Mouse (Mus musculus) forebrain, embryonic 11.5 days (tissue): ENCODE measurements at regions not wholly inside any gene's neighbourhood (a gene's known extent, or its start where the extent isn't known, plus 50 kb on each side); places are given as distances from the start of the nearest gene placed in this dataset.

Experiments
- ATAC-seq: fragments of 200-750 bp; cut with Nextera tagmentation; replicated peaks from 2 replicates; pipeline ENCODE4 v1.8.0; 2017; ENCODE audit warnings: moderate TSS enrichment; ENCODE audit not compliant: low FRiP score
- DNase-seq: peaks from one replicate; pipeline ENCODE4 v3.0.0-alpha.2; 2017; ENCODE audit warnings: low spot score
- H3K27ac ChIP-seq: fragments of 300-500 bp; sonication (generic); 2 replicates; pipeline ENCODE4 v1.5.1; 2014; ENCODE audit warnings: low read depth, low read length
- H3K27me3 ChIP-seq: fragments of 300-500 bp; sonication (generic); 2 replicates; pipeline ENCODE4 v1.6.1; 2014; ENCODE audit warnings: mild to moderate bottlenecking, low read length, mixed read lengths; ENCODE audit not compliant: control insufficient read depth, insufficient read depth
- H3K36me3 ChIP-seq: fragments of 300-500 bp; sonication (generic); 2 replicates; pipeline ENCODE4 v1.6.1; 2014; ENCODE audit warnings: mild to moderate bottlenecking, low read length, moderate library complexity, mixed read lengths; ENCODE audit not compliant: control insufficient read depth, insufficient read depth
- H3K4me1 ChIP-seq: fragments of 300-500 bp; sonication (generic); replicated peaks from 2 replicates; pipeline ENCODE4 v1.6.1; 2014; ENCODE audit warnings: low read length, mixed read lengths; ENCODE audit not compliant: control insufficient read depth, insufficient read depth
- H3K4me2 ChIP-seq: fragments of 300-500 bp; sonication (generic); 2 replicates; pipeline ENCODE4 v1.6.1; 2014; ENCODE audit warnings: low read depth, mild to moderate bottlenecking, low read length, moderate library complexity, mixed read lengths; ENCODE audit not compliant: severe bottlenecking
- H3K4me3 ChIP-seq: fragments of 300-500 bp; sonication (generic); 2 replicates; pipeline ENCODE4 v1.5.1; 2014; ENCODE audit warnings: low read depth, low read length
- H3K9ac ChIP-seq: fragments of 300-500 bp; sonication (generic); 2 replicates; pipeline ENCODE4 v1.6.1; 2014; ENCODE audit warnings: low read length
- H3K9me3 ChIP-seq: fragments of 300-500 bp; sonication (generic); 2 replicates; pipeline ENCODE4 v1.6.1; 2016; ENCODE audit warnings: low read length, mixed read lengths; ENCODE audit not compliant: control insufficient read depth
- WGBS: fragments of 180-500 bp; shearing (Covaris S2); extraction: QIAGEN DNeasy Blood & Tissue Kit; methylation state at CpG from one replicate; pipeline ENCODE4 v1.1.7; 2014; 5-methylcytosine and 5-hydroxymethylcytosine counted together

- Histone ChIP-seq H3K27me3 (no peaks in the 10 kb centered on the region), H3K4me1 (no peaks in the 10 kb centered on the region), H3K4me2 (no peak overlapping the region), H3K27ac (no peak overlapping the region), H3K9me3 (no peaks in the 10 kb centered on the region), H3K9ac (no peak overlapping the region), H3K4me3 (no peak overlapping the region), H3K36me3 (no peaks in the 10 kb centered on the region)
- DNase-seq (no peak), ATAC-seq (no peak)
- WGBS = 62% methylated on average over 3 of the region's 3 CpGs
These were observed 82.7 kb upstream of the Nfe2l3 start for GRCm38 (mm10) chr6:51349771-51350170.

DNA sequence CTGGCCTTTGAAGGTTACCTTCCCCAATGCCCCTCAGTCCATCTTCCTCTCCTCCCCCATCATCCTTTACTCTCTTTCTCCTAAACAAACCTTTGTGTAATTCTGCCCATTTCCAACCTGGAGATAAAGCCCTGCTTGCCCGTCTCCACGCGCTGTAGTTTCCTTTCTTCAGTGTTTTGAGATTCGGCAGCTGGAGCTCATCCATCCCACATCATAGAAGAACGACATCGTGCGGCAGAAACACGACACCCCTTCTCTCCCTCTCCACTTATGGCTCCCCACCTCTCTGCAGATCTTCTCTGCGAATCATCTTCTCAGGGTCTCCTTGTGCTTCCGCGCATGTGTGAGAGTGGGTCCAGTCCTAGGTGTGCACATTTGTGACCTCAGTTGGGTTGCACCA lies 77.4 kb upstream of the Nfe2l3 start:
- DNase-seq = no peak
- Histone ChIP-seq H3K27ac (no peak overlapping the region), H3K36me3 (no peaks in the 10 kb centered on the region), H3K9me3 (no peaks in the 10 kb centered on the region), H3K4me3 (no peak overlapping the region), H3K9ac (no peak overlapping the region), H3K27me3 (no peaks in the 10 kb centered on the region), H3K4me1 (no peaks in the 10 kb centered on the region), H3K4me2 (no peak overlapping the region)
- ATAC-seq = no peak
- 88% methylated on average over 11 of the region's 11 CpGs for WGBS

DNA sequence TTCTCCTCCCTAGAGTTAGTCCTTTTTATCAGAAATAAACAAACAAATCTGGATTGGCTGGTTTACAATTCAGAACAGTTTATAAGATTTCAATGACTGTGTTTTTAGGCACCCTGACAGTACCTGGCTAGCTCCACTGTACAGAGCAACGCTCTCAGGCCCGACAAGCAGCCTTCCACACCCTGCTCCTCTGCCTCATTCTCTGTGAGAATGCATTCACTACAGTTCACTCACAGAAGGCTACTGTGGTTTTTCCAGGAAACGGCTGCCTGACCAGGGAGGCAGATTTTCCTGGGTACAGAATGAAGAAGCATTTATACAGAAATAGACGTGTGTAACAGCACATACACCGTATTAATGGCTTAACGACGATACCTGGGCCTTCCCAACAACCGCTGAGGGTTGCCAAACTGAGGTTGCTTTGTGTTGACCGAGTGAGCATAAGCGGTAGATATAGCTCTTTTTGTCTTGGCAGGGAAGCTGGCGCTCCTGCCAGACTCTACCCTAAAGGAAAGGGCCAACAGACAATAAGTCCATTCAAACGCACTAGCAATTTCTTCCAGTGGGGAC lies 70.8 kb upstream of the Nfe2l3 start:
- no peaks in the 10 kb centered on the region for H3K27me3 ChIP-seq
- no peak for ATAC-seq
- no peaks in the 10 kb centered on the region for H3K9me3 ChIP-seq
- no peak overlapping the region for H3K27ac ChIP-seq
- no peak overlapping the region for H3K9ac ChIP-seq
- no peak for DNase-seq
- peaks cover 3% of the 10 kb centered on the region; the same call in 1 of the 2 replicates for H3K4me1 ChIP-seq
- 56% methylated on average over 12 of the region's 12 CpGs for WGBS
- no peaks in the 10 kb centered on the region for H3K36me3 ChIP-seq
- no peak overlapping the region for H3K4me2 ChIP-seq
- H3K4me3 ChIP-seq = no peak overlapping the region

GRCm38 (mm10) chr6:51362475-51363226 lies 69.8 kb upstream of the Nfe2l3 start:
- no peaks in the 10 kb centered on the region for H3K27me3 ChIP-seq
- no peaks in the 10 kb centered on the region for H3K36me3 ChIP-seq
- H3K4me1 ChIP-seq = peaks cover 3% of the 10 kb centered on the region; the same call in 1 of the 2 replicates
- H3K9me3 ChIP-seq = no peaks in the 10 kb centered on the region
- no peak overlapping the region for H3K27ac ChIP-seq
- no peak overlapping the region for H3K4me3 ChIP-seq
- DNase-seq (peak; percentile 89), ATAC-seq (peak; percentile 71)
- H3K4me2 ChIP-seq = peak overlapping the region; percentile 40; the same call in 1 of the 2 replicates
- 5% methylated on average over 15 of the region's 15 CpGs for WGBS
- H3K9ac ChIP-seq = no peak overlapping the region

- DNase-seq (no peak), ATAC-seq (no peak)
- Histone ChIP-seq H3K4me3 (no peak overlapping the region), H3K27ac (no peak overlapping the region), H3K4me2 (no peak overlapping the region), H3K4me1 (peaks cover 5% of the 10 kb centered on the region; the same call in 1 of the 2 replicates), H3K36me3 (no peaks in the 10 kb centered on the region), H3K27me3 (no peaks in the 10 kb centered on the region), H3K9ac (no peak overlapping the region), H3K9me3 (no peaks in the 10 kb centered on the region)
- WGBS = 71% methylated on average over 6 of the region's 6 CpGs
These were observed 67.7 kb upstream of the Nfe2l3 start for GRCm38 (mm10) chr6:51364776-51365175.

- Histone ChIP-seq H3K27me3 (no peaks in the 10 kb centered on the region), H3K9ac (no peak overlapping the region), H3K4me1 (peaks cover 3% of the 10 kb centered on the region; the same call in 1 of the 2 replicates), H3K36me3 (no peaks in the 10 kb centered on the region), H3K4me2 (no peak overlapping the region), H3K4me3 (no peak overlapping the region), H3K27ac (no peak overlapping the region), H3K9me3 (no peaks in the 10 kb centered on the region)
- WGBS = 53% methylated on average over 6 of the region's 6 CpGs
- ATAC-seq = no peak
- DNase-seq = no peak
These were observed 62.7 kb upstream of the Nfe2l3 start for GRCm38 (mm10) chr6:51369771-51370170.

GRCm38 (mm10) chr6:51372357-51372756 lies 60.1 kb upstream of the Nfe2l3 start:
- 72% methylated on average over 7 of the region's 7 CpGs for WGBS
- Histone ChIP-seq H3K4me3 (no peak overlapping the region), H3K4me1 (peaks cover 3% of the 10 kb centered on the region; the same call in 1 of the 2 replicates), H3K36me3 (no peaks in the 10 kb centered on the region), H3K27me3 (no peaks in the 10 kb centered on the region), H3K9me3 (no peaks in the 10 kb centered on the region), H3K9ac (no peak overlapping the region), H3K4me2 (no peak overlapping the region), H3K27ac (no peak overlapping the region)
- DNase-seq = no peak
- no peak for ATAC-seq

DNA sequence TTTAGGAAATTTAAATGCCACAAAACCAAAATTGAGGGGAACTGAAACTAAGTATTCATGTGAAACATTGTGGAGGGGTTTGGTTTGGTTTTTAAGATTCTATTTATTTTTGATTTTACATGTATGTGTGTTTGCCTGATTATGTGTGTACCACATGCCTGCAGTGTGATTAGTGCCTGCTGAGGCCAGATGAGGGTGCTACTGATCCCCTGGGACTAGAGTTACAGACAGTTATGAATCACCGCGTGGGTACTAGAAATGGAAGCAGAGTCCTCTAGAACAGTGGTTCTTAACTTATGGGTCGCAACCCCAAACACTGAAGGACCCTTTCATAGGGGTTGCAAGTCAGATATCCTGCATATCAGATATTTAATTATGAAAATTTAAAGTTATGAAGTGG lies 54.0 kb upstream of the Nfe2l3 start:
- H3K4me1 ChIP-seq = 0 out of 2 replicates have a peak, but pooled peaks cover 2% of the 10 kb centered on the region
- H3K9ac ChIP-seq = no peak overlapping the region
- no peak for ATAC-seq
- DNase-seq = no peak
- no peak overlapping the region for H3K27ac ChIP-seq
- no peak overlapping the region for H3K4me2 ChIP-seq
- no peaks in the 10 kb centered on the region for H3K27me3 ChIP-seq
- 89% methylated on average over 3 of the region's 3 CpGs for WGBS
- no peaks in the 10 kb centered on the region for H3K9me3 ChIP-seq
- no peak overlapping the region for H3K4me3 ChIP-seq
- no peaks in the 10 kb centered on the region for H3K36me3 ChIP-seq
